Mouse (Mus musculus): ENCODE measurements around the gene Plin3. TPM values are rescaled to one million over a fixed set of nuclear protein-coding genes. Genes with fewer than 3 reads are reported as not detected.

Gene Plin3
- 38.7 and 42.7 TPM in 2 replicates for total RNA-seq (2023)

DNA sequence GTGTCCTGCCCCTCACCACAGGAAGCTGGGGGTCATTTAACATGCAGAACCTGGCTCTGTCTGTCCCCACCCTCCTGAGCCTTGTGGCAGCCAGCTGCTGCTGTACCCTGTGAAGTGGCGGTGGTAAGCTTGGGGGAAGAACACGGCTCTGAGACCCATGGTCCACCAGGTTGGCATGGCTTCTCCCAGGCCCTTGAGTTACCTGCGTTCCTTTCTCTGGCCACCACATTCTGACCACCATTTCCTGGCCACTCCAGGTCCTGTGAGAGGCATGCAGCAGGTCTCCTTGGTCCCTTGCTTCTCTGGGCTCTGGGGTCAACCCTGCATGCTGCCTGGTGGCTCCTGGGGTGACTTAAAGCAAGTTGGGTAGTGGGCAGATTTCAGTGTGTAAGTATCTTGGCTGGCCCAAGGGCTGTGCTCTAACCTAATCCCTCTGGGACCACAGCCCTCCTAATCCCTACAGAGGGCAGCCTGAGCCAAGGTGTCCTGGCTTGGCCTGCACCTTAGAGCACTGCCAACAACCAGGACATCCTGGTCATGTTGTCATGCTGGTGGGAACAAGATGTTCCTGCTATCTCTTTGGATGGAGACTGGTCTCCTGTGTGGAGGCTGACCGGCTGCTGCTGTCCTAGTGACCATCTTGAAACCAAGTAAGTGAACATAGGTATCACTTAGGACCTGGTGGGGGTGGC lies at the start of gene Plin3:
Gene Plin3, minus strand, starts transcription at position 343 of the 692 bp plus-strand sequence.

DNA sequence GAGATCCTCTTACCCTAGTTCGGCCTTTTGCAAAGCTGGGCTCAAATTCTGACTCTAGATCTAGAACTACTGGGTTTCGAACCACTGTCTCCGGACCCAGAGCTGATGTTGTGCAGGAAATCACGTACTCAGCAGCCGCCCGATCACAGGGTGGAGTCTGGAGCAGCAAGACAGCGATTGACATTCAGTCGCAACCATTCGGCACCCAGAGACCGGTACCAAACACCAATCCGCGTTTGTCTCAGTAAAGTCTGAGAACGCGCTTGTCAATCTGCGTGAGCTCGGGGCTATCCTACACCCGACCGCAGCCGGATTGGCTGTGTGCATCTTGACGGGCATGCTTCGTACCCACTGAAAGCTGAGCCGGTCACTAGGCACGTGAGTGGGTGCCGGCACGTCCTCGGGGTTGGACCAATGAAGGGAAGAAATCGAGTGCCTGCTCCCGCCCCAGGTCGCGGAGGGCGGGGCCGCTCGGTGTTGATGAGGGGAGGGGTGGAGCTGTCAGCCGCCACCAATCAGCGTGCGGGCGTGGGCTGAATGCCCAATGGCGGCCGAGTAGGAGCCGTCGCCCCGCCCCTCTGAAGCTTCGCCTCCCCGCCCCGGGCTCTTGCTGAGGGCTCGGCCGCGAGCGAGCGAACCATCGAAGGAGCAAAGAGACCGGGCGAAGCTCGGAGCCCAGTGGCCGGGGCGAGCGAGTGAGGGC lies 32.9 kb upstream of the Plin3 start, which contains the start of gene Kdm4b:
Gene Kdm4b, plus strand, starts transcription at position 613 of the 703 bp plus-strand sequence.

DNA sequence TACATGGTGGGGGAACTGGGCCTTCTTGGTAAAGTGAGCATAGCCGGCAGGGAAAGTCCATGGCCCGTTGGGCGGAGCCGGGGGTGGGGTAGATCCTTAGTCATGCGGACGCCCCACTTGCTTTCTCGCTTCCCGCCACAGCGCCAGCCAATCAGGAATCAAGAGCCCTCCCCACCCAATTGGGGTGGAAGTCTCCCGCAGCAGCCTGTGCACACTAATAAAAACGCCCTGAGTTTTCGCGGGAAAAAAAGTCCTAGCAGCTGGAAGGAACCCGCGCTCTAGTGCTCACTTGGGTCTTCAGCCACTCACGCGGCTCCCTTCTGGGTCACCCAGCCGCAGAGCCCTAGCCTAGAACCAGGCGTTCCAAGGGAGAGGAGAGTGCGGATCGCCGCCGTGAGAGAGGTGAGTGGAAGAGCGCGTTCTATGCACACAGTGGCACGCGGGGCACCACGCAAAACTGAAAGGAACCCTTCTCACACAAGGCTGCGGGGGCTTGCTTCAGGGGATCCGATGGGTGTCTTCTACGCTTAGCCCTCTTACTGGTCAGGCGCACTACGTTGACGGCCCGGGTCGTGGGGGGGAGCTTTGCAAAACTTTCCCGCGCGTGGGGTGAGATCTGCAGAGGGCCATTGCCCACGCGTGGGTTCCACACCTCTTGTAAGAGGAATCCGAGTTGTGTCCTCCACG lies 10.6 kb upstream of the Plin3 start, which contains the start of gene Uhrf1:
Gene Uhrf1, plus strand, starts transcription at position 162 of the 687 bp plus-strand sequence.

DNA sequence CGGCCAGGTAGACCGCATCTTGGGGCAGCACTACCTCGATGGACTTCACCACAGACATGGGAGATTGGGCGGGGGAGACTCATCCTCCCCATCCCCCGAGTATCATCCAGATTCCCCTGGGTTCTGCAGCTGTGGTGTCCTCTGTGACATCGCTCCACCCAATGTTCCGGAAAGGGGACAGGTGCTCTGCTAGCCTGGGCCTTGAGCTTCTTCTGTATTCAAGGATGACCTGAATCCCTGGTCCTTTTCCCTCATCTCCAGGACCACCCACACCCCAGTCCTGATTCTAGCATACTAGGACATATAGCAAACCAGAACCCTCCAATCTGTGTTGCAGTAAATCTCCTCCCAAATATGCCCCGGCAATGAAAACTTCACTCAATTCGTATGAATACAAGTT lies 7.5 kb upstream of the Plin3 start, which contains the start of gene Arrdc5:
Gene Arrdc5, minus strand, starts transcription at position 101 of the 400 bp plus-strand sequence.

DNA sequence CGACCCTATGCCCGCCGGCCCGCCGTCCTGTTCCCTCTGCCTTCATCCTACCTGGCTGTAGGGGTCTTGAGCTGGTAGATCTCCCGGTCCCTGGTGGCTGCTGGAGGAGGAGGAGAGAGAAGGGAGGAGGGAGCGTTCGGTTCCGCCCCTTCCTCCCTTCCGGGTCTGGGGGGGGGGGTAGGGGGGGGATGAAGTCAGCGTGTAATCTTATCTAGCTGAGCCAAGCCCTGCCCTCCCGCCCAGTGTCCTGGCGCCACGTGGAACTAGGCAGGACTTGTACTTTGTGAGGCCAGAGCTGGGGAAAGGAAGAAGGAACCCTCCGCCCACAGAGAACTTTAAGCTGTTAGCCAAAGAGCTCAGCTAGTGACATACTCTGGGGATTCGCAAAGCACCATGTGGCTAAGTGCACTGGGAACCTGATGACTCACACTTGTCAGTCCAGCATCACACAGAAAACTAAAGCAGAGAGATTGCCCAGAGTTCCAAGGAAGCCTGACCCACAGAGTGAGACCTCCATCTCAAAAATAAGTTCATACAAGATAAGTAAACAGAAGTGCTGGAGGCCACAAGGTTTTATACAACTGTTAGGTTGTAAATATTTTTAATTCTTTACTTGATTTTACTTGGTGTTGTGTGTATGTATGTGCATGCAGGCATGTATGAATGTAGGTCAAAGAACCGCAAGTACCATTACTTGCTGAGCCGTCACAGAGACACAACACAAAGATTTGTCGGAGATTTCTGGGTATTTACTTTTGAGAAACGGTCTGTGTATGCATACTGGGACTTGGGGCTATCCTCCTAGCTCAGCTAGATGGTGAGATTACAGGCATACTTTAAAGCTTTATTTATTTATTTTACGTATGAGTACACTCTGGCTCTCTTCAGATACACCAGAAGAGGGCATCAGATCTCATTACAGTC lies 15.8 kb downstream of the Plin3 start, which contains the start of gene Ticam1:
Gene Ticam1, minus strand, starts transcription at position 144 of the 924 bp plus-strand sequence.

DNA sequence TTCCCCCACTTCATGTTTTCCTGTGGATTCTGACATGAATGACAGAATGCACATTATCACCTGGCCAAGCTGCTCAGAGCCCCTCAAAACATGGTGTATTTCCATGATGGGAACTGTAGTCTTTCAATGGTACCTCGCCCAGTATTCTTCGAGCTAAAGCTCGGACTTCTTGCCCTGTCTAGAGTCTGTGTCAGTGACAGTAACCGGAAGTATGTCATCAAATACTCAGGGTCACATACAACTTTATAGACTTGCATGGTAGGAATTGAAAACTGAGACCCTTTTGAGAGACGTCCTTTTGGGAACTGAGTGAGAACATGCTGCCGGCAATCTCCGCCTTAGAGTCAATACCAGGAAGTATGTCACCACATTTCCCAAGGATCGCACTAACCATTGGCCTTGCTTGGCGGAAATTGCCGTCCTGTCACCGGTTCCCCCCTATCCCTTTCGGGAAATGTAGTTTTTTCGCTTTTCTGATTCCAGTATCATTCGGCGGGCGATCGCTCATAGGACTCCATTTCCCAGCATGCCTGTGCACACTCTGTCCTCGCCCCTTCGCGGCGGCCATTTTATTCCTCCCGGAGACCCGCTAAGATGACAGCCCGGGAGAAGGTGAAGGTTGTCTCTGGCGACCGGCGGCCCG lies 36.3 kb downstream of the Plin3 start, which contains the start of gene Fem1a:
Gene Fem1a, plus strand, starts transcription at position 572 of the 643 bp plus-strand sequence.

Other genes starting within 250 kb of the Plin3 start
- gene Ubxn6, start 217.8 kb downstream of the Plin3 start, total RNA-seq (2023), result 34.6 and 43.8 TPM in 2 replicates
- 39.1 and 57.9 TPM in 2 replicates for gene Hdgfl2, start 213.2 kb downstream of the Plin3 start, total RNA-seq (2023)
- 0.27 and 0.44 TPM in 2 replicates for gene Plin4, start 183.1 kb downstream of the Plin3 start, total RNA-seq (2023)
- gene Plin5, start 175.3 kb downstream of the Plin3 start, total RNA-seq (2023), result 0.60 and 0.84 TPM in 2 replicates
- gene Lrg1, start 170.9 kb downstream of the Plin3 start, total RNA-seq (2023), result 220 and 249 TPM in 2 replicates
- gene Sema6b, start 152.5 kb downstream of the Plin3 start, total RNA-seq (2023), result 4.8 and 5.1 TPM in 2 replicates
- gene Tnfaip8l1, start 130.4 kb downstream of the Plin3 start, total RNA-seq (2023), result 0.76 and 1.0 TPM in 2 replicates
- 27.1 and 28.7 TPM in 2 replicates for gene Mydgf, start 109.0 kb downstream of the Plin3 start, total RNA-seq (2023)
- 27.9 and 33.7 TPM in 2 replicates for gene Dpp9, start 74.0 kb downstream of the Plin3 start, total RNA-seq (2023)
- 9.7 and 13.8 TPM in 2 replicates for gene Fem1a, start 36.1 kb downstream of the Plin3 start, total RNA-seq (2023)
- 11.1 and 13.8 TPM in 2 replicates for gene Ticam1, start 16.1 kb downstream of the Plin3 start, total RNA-seq (2023)
- not detected in 2 replicates for gene Arrdc5, start 7.4 kb upstream of the Plin3 start, total RNA-seq (2023)
- gene Uhrf1, start 10.4 kb upstream of the Plin3 start, total RNA-seq (2023), result 92.2 and 99.1 TPM in 2 replicates
- gene Kdm4b, start 33.2 kb upstream of the Plin3 start, total RNA-seq (2023), result 15.9 and 22.0 TPM in 2 replicates
- gene Ptprs, start 183.6 kb upstream of the Plin3 start, total RNA-seq (2023), result 14.9 and 20.6 TPM in 2 replicates
- not detected in 2 replicates for gene Znrf4, start 219.6 kb upstream of the Plin3 start, total RNA-seq (2023)